Mouse (Mus musculus): ENCODE results near the gene Sag. TPM values are rescaled to one million over a fixed set of nuclear protein-coding genes. Genes with fewer than 3 reads are reported as not detected.

The Sag gene
- polyA plus RNA-seq, 1 experiment, result 0.68 TPM

DNA sequence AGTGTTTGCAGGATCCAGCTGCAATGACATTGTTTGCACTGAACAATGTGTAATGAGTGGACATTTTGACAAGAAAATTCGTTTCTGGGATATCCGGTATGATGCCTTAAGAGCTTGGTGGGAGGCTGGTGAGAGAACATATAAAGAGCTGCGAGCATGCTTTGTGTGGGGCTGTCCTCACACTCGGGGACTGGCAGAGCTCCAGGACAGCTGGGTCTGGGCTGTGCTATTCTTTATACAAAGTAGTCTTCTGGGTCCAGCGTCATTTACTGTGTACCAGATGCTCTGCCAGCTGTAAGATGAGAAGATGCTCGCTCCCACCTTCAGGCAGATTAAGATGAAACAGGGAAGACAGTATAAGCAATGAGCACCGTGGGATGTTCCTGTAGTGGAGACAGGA, 17.2 kb upstream of the Sag start:
- no peak for TF ChIP-seq MAX (IDR thresholded peaks at IDR 0.05)
- TF ChIP-seq CEBPB (IDR thresholded peaks at IDR 0.05; ENCODE audit: low read depth), result no peak
- TF ChIP-seq CTCF (IDR thresholded peaks at IDR 0.05; ENCODE audit: control insufficient read depth, insufficient read depth, insufficient read length), result no peak
- no peak for TF ChIP-seq MYOD1 (IDR thresholded peaks at IDR 0.05; ENCODE audit: control insufficient read depth, insufficient read length, low read depth)
- no peak for TF ChIP-seq USF1 (IDR thresholded peaks at IDR 0.05; ENCODE audit: low read depth)
- TF ChIP-seq FOSL1 (IDR thresholded peaks at IDR 0.05; ENCODE audit: insufficient read depth, low read length, poor library complexity, severe bottlenecking), result no peak
- TF ChIP-seq MYOG (IDR thresholded peaks at IDR 0.05; ENCODE audit: control insufficient read depth, extremely low read depth, insufficient read length), result no peak
- no peaks in the 10 kb centered on the region for H3K79me3 ChIP-seq (ENCODE audit: low read depth)
- H3K79me2 ChIP-seq (ENCODE audit: control insufficient read depth, insufficient read depth), result no peaks in the 10 kb centered on the region
- H3K36me3 ChIP-seq (ENCODE audit: control insufficient read depth, insufficient read depth), result peaks cover 79% of the 10 kb centered on the region
- H3K4me3 ChIP-seq (ENCODE audit: insufficient read depth, poor library complexity, severe bottlenecking), result no peak overlapping the region
- H3K27me3 ChIP-seq (ENCODE audit: control insufficient read depth, insufficient read depth, insufficient read length), result no peaks in the 10 kb centered on the region
- H3ac ChIP-seq (ENCODE audit: control insufficient read depth, insufficient read length, low read depth), result no peak overlapping the region

DNA sequence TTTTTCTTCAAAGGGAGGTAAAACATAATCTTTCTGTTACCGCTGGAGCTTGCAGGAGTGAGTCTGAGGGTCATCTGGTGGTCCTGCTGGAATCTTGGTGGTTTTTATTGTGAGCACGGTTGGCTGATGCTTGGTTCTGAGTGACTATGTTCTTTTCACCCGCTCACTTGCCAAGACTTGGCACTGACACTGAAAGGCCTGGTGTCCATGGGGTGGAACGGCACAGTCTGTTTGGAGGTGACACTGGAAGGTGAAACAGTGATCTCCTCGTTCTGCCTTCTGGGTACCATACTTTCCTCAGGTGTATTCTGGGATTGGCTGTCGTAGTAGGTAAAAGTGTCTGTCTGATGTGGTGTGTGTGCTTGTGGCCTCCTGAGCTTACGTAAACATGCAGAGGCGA, 13.8 kb upstream of the Sag start:
- no peaks in the 10 kb centered on the region for H3K27me3 ChIP-seq (ENCODE audit: control insufficient read depth, insufficient read depth, insufficient read length)
- peaks cover 81% of the 10 kb centered on the region for H3K36me3 ChIP-seq (ENCODE audit: control insufficient read depth, insufficient read depth)
- no peaks in the 10 kb centered on the region for H3K79me3 ChIP-seq (ENCODE audit: low read depth)
- no peak overlapping the region for H3ac ChIP-seq (ENCODE audit: control insufficient read depth, insufficient read length, low read depth)
- H3K79me2 ChIP-seq (ENCODE audit: control insufficient read depth, insufficient read depth), result no peaks in the 10 kb centered on the region
- TF ChIP-seq MYOG (IDR thresholded peaks at IDR 0.05; ENCODE audit: control insufficient read depth, extremely low read depth, insufficient read length), result no peak
- TF ChIP-seq FOSL1 (IDR thresholded peaks at IDR 0.05; ENCODE audit: insufficient read depth, low read length, poor library complexity, severe bottlenecking), result no peak
- TF ChIP-seq MYOD1 (IDR thresholded peaks at IDR 0.05; ENCODE audit: control insufficient read depth, insufficient read length, low read depth), result no peak
- no peak for TF ChIP-seq CEBPB (IDR thresholded peaks at IDR 0.05; ENCODE audit: low read depth)
- TF ChIP-seq CTCF (IDR thresholded peaks at IDR 0.05; ENCODE audit: control insufficient read depth, insufficient read depth, insufficient read length), result no peak
- TF ChIP-seq USF1 (IDR thresholded peaks at IDR 0.05; ENCODE audit: low read depth), result no peak
- TF ChIP-seq MAX (IDR thresholded peaks at IDR 0.05), result no peak
- no peak overlapping the region for H3K4me3 ChIP-seq (ENCODE audit: insufficient read depth, poor library complexity, severe bottlenecking)

DNA sequence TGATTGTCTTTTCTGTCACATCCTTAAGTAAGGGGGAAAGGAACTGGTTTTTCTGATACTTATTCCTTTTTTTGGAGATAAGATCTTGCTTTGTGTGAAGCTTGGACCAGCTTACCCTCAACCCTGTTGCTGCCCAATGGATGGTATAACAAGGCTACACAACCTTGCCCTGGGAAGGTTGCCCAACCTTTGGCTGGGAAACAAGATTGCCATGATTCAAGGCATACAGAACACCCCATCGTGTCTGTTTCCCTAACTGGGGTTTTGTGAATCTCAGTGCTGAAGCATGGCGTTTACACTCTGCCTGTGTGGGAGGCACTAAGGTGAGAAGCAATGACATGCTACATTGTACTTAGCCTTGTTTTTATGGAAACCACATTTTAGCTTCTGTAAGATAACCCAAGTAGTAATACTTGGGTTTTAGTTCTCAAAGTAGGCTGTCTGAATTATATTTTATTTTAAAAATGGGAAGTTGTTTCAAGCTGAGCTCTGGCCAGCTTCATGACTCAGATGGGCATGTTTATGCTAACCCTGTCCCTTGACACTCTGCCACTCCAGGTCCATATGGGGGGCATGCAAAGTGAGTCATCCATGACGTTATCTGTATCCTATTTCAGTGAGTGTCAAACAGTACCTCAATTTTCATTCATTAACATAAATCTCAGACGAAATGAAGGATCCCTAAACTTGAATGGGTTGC, 10.9 kb upstream of the Sag start:
- no peak overlapping the region for H3ac ChIP-seq (ENCODE audit: control insufficient read depth, insufficient read length, low read depth)
- H3K79me3 ChIP-seq (ENCODE audit: low read depth), result no peaks in the 10 kb centered on the region
- H3K36me3 ChIP-seq (ENCODE audit: control insufficient read depth, insufficient read depth), result peaks cover 57% of the 10 kb centered on the region
- H3K4me3 ChIP-seq (ENCODE audit: insufficient read depth, poor library complexity, severe bottlenecking), result no peak overlapping the region
- TF ChIP-seq FOSL1 (IDR thresholded peaks at IDR 0.05; ENCODE audit: insufficient read depth, low read length, poor library complexity, severe bottlenecking) (peak; percentile 67), CTCF (IDR thresholded peaks at IDR 0.05; ENCODE audit: control insufficient read depth, insufficient read depth, insufficient read length) (no peak), MYOD1 (IDR thresholded peaks at IDR 0.05; ENCODE audit: control insufficient read depth, insufficient read length, low read depth) (no peak), MAX (IDR thresholded peaks at IDR 0.05) (peak; percentile 39), MYOG (IDR thresholded peaks at IDR 0.05; ENCODE audit: control insufficient read depth, extremely low read depth, insufficient read length) (no peak), CEBPB (IDR thresholded peaks at IDR 0.05; ENCODE audit: low read depth) (no peak), USF1 (IDR thresholded peaks at IDR 0.05; ENCODE audit: low read depth) (no peak)
- no peaks in the 10 kb centered on the region for H3K79me2 ChIP-seq (ENCODE audit: control insufficient read depth, insufficient read depth)
- H3K27me3 ChIP-seq (ENCODE audit: control insufficient read depth, insufficient read depth, insufficient read length), result no peaks in the 10 kb centered on the region

DNA sequence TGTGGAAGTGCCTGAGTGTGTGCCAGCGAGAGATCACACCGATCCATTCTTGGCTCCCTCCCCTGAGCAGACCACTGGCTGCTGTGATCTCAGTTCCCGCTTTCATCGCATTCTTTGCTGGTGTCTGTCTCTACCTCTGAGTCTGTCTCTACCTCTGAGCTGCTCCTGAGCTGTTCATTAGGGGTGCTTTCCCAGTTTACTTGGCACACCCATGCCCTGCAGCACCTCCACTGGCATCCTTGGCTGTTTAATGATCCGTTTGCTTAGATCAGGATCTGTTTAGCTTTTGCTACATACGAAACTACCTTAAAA, 10.4 kb upstream of the Sag start:
- H3K27me3 ChIP-seq (ENCODE audit: control insufficient read depth, insufficient read depth, insufficient read length), result no peaks in the 10 kb centered on the region
- H3K79me3 ChIP-seq (ENCODE audit: low read depth), result no peaks in the 10 kb centered on the region
- H3K79me2 ChIP-seq (ENCODE audit: control insufficient read depth, insufficient read depth), result no peaks in the 10 kb centered on the region
- no peak for TF ChIP-seq MYOD1 (IDR thresholded peaks at IDR 0.05; ENCODE audit: control insufficient read depth, insufficient read length, low read depth)
- no peak for TF ChIP-seq MAX (IDR thresholded peaks at IDR 0.05)
- TF ChIP-seq CEBPB (IDR thresholded peaks at IDR 0.05; ENCODE audit: low read depth), result no peak
- no peak for TF ChIP-seq CTCF (IDR thresholded peaks at IDR 0.05; ENCODE audit: control insufficient read depth, insufficient read depth, insufficient read length)
- TF ChIP-seq USF1 (IDR thresholded peaks at IDR 0.05; ENCODE audit: low read depth), result no peak
- TF ChIP-seq MYOG (IDR thresholded peaks at IDR 0.05; ENCODE audit: control insufficient read depth, extremely low read depth, insufficient read length), result no peak
- no peak for TF ChIP-seq FOSL1 (IDR thresholded peaks at IDR 0.05; ENCODE audit: insufficient read depth, low read length, poor library complexity, severe bottlenecking)
- H3ac ChIP-seq (ENCODE audit: control insufficient read depth, insufficient read length, low read depth), result no peak overlapping the region
- no peak overlapping the region for H3K4me3 ChIP-seq (ENCODE audit: insufficient read depth, poor library complexity, severe bottlenecking)
- H3K36me3 ChIP-seq (ENCODE audit: control insufficient read depth, insufficient read depth), result peaks cover 57% of the 10 kb centered on the region

DNA sequence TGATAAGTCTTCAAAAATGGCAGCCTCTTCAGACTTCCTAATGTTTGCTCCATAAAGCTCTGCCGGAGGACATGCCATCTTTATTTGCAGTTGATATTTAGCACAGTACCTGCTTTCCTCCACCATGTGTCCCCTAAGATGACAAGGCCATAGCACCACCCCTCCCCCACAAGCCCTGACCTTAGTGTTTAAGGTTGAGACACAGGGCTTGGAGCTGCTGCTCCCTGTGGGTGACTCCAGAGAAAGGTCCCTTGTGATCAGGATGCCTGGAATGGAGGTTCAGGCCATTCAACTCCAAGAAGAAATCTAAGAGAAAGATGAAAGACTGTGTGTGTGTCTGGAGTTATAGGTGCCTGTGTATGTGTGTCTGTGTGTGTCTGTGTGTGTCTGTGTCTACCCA, 5.8 kb upstream of the Sag start:
- Histone ChIP-seq H3K36me3 (ENCODE audit: control insufficient read depth, insufficient read depth) (peaks cover 22% of the 10 kb centered on the region), H3K79me2 (ENCODE audit: control insufficient read depth, insufficient read depth) (no peaks in the 10 kb centered on the region), H3K79me3 (ENCODE audit: low read depth) (no peaks in the 10 kb centered on the region), H3K4me3 (ENCODE audit: insufficient read depth, poor library complexity, severe bottlenecking) (no peak overlapping the region), H3K27me3 (ENCODE audit: control insufficient read depth, insufficient read depth, insufficient read length) (no peaks in the 10 kb centered on the region), H3ac (ENCODE audit: control insufficient read depth, insufficient read length, low read depth) (no peak overlapping the region)
- TF ChIP-seq CEBPB (IDR thresholded peaks at IDR 0.05; ENCODE audit: low read depth), result no peak
- no peak for TF ChIP-seq CTCF (IDR thresholded peaks at IDR 0.05; ENCODE audit: control insufficient read depth, insufficient read depth, insufficient read length)
- TF ChIP-seq FOSL1 (IDR thresholded peaks at IDR 0.05; ENCODE audit: insufficient read depth, low read length, poor library complexity, severe bottlenecking), result no peak
- TF ChIP-seq MAX (IDR thresholded peaks at IDR 0.05), result no peak
- TF ChIP-seq MYOG (IDR thresholded peaks at IDR 0.05; ENCODE audit: control insufficient read depth, extremely low read depth, insufficient read length), result no peak
- no peak for TF ChIP-seq MYOD1 (IDR thresholded peaks at IDR 0.05; ENCODE audit: control insufficient read depth, insufficient read length, low read depth)
- no peak for TF ChIP-seq USF1 (IDR thresholded peaks at IDR 0.05; ENCODE audit: low read depth)
